ENCODE assay signal across 18 mouse cellular contexts in genomic region chr4:100393374-100394061, GRCm38 (mm10).
DNase-seq lines count a peak whose midpoint lies in the region; ATAC-seq and TF ChIP-seq lines count a peak whose summit lies in the region.
"Had no signal": no experiment of that assay in that cellular context is flagged by ENCODE, and none has a peak within 500 bp of the region (broad histone marks: within the 10 kb centered on the region; RNA-seq: fewer than 3 reads in every experiment).

No protein-coding gene starts in this region.

- H3K9ac ChIP-seq in forebrain, postnatal 0 days = no peak overlapping the region
- H3K9ac ChIP-seq in forebrain, embryonic 13.5 days = no peak overlapping the region
- no peak overlapping the region for H3K9ac ChIP-seq in embryonic facial prominence, embryonic 14.5 days (ENCODE audit: low read depth, low read length)
- H3K9ac ChIP-seq in limb, embryonic 15.5 days = no peak overlapping the region
- H3K9ac ChIP-seq: midbrain, embryonic 15.5 days; neural tube, embryonic 13.5 days had no signal

- no peaks in the 10 kb centered on the region for H3K36me3 ChIP-seq in forebrain, postnatal 0 days (ENCODE audit: insufficient read depth)
- no peaks in the 10 kb centered on the region for H3K36me3 ChIP-seq in forebrain, embryonic 13.5 days (ENCODE audit: poor library complexity, severe bottlenecking)
- no peaks in the 10 kb centered on the region for H3K36me3 ChIP-seq in embryonic facial prominence, embryonic 14.5 days (ENCODE audit: control insufficient read depth, insufficient read depth, low read length)
- H3K36me3 ChIP-seq in limb, embryonic 15.5 days = no peaks in the 10 kb centered on the region
- H3K36me3 ChIP-seq: midbrain, embryonic 15.5 days; neural tube, embryonic 13.5 days had no signal

- H3K27ac ChIP-seq in forebrain, postnatal 0 days (ENCODE audit: low read depth, low read length) = no peak overlapping the region
- H3K27ac ChIP-seq in forebrain, embryonic 13.5 days = no peak overlapping the region
- H3K27ac ChIP-seq in embryonic facial prominence, embryonic 14.5 days (replicated peaks; ENCODE audit: low read depth, low read length) = peak overlapping the region; percentile 73
- H3K27ac ChIP-seq in limb, embryonic 15.5 days = peak overlapping the region; percentile 85
- H3K27ac ChIP-seq: midbrain, embryonic 15.5 days; neural tube, embryonic 13.5 days had no signal

- H3K4me2 ChIP-seq in forebrain, postnatal 0 days (ENCODE audit: low read depth) = no peak overlapping the region
- no peak overlapping the region for H3K4me2 ChIP-seq in forebrain, embryonic 13.5 days
- H3K4me2 ChIP-seq in embryonic facial prominence, embryonic 14.5 days (ENCODE audit: low read depth, low read length) = peak overlapping the region; percentile 3; the same call in 1 of the 2 replicates
- H3K4me2 ChIP-seq in limb, embryonic 15.5 days = no peak overlapping the region
- H3K4me2 ChIP-seq: midbrain, embryonic 15.5 days; neural tube, embryonic 13.5 days had no signal

- no peaks in the 10 kb centered on the region for H3K9me3 ChIP-seq in forebrain, postnatal 0 days (ENCODE audit: low read length)
- no peaks in the 10 kb centered on the region for H3K9me3 ChIP-seq in forebrain, embryonic 13.5 days (replicated peaks)
- no peaks in the 10 kb centered on the region for H3K9me3 ChIP-seq in embryonic facial prominence, embryonic 14.5 days (ENCODE audit: control insufficient read depth, low read length)
- no peaks in the 10 kb centered on the region for H3K9me3 ChIP-seq in limb, embryonic 15.5 days
- H3K9me3 ChIP-seq: midbrain, embryonic 15.5 days; neural tube, embryonic 13.5 days had no signal

- no peak overlapping the region for H3K4me3 ChIP-seq in forebrain, postnatal 0 days (ENCODE audit: low read depth, low read length)
- H3K4me3 ChIP-seq in forebrain, embryonic 13.5 days = no peak overlapping the region
- no peak overlapping the region for H3K4me3 ChIP-seq in embryonic facial prominence, embryonic 14.5 days (ENCODE audit: low read depth, low read length)
- H3K4me3 ChIP-seq in limb, embryonic 15.5 days = no peak overlapping the region
- H3K4me3 ChIP-seq: midbrain, embryonic 15.5 days; neural tube, embryonic 13.5 days had no signal

- TF ChIP-seq CTCF in forebrain, postnatal 0 days (IDR thresholded peaks at IDR 0.05; ENCODE audit: low read depth) = no peak

- ATAC-seq in forebrain, postnatal 0 days = peak; percentile 59
- no peak for ATAC-seq in forebrain, embryonic 13.5 days
- ATAC-seq in embryonic facial prominence, embryonic 14.5 days (ENCODE audit: low read depth) = peak; percentile 75
- ATAC-seq in limb, embryonic 15.5 days (ENCODE audit: insufficient number of reproducible peaks, low FRiP score, low TSS enrichment, low read depth) = no peak
- ATAC-seq: inflammation-experienced regulatory T-cells, adult 6 months; midbrain, embryonic 15.5 days had no signal

- no peaks in the 10 kb centered on the region for H3K27me3 ChIP-seq in forebrain, postnatal 0 days (ENCODE audit: insufficient read depth, low read length)
- no peaks in the 10 kb centered on the region for H3K27me3 ChIP-seq in forebrain, embryonic 13.5 days
- H3K27me3 ChIP-seq in embryonic facial prominence, embryonic 14.5 days (replicated peaks; ENCODE audit: control insufficient read depth, insufficient read depth, low read length) = no peaks in the 10 kb centered on the region
- no peaks in the 10 kb centered on the region for H3K27me3 ChIP-seq in limb, embryonic 15.5 days
- H3K27me3 ChIP-seq: midbrain, embryonic 15.5 days; neural tube, embryonic 13.5 days had no signal

- WGBS in forebrain, postnatal 0 days = 67% methylated on average over 12 of the region's 12 CpGs
- WGBS in forebrain, embryonic 13.5 days = 85% methylated on average over 12 of the region's 12 CpGs
- 35% methylated on average over 12 of the region's 12 CpGs for WGBS in embryonic facial prominence, embryonic 14.5 days
- 36% methylated on average over 12 of the region's 12 CpGs for WGBS in limb, embryonic 15.5 days

- peak; percentile 18 for DNase-seq in forebrain, postnatal 0 days
- DNase-seq in kidney, postnatal 10 days = peak; percentile 31
- DNase-seq in kidney, adult 18-20 months = no peak
- DNase-seq in embryonic facial prominence, embryonic 14.5 days (ENCODE audit: low spot score) = peak; percentile 90
- DNase-seq in thymus, postnatal 25 days = no peak
- DNase-seq in embryo, embryonic 10 days (ENCODE audit: low spot score) = no peak
- DNase-seq: adrenal gland, postnatal 25 days; B cell, adult 2 months; cerebellum, postnatal 25 days; heart, adult 18-20 months; heart, postnatal 4 days; layer of hippocampus, postnatal 36 days; lung, postnatal 4 days had no signal

- no peaks in the 10 kb centered on the region for H3K4me1 ChIP-seq in forebrain, postnatal 0 days (ENCODE audit: insufficient read depth)
- no peaks in the 10 kb centered on the region for H3K4me1 ChIP-seq in forebrain, embryonic 13.5 days
- peaks cover 20% of the 10 kb centered on the region for H3K4me1 ChIP-seq in embryonic facial prominence, embryonic 14.5 days (ENCODE audit: control insufficient read depth, insufficient read depth, low read length)
- peaks cover 18% of the 10 kb centered on the region for H3K4me1 ChIP-seq in limb, embryonic 15.5 days
- H3K4me1 ChIP-seq: midbrain, embryonic 15.5 days; neural tube, embryonic 13.5 days had no signal

Comparison
In these comparisons a context has a peak if more than half of its experiments do, and no peak if none do; other contexts are left out.
1. ATAC-seq: peak in forebrain, postnatal 0 days (single experiment) and embryonic facial prominence, embryonic 14.5 days (single experiment); none in forebrain, embryonic 13.5 days (single experiment) and limb, embryonic 15.5 days (single experiment).
2. DNase-seq: peak in forebrain, postnatal 0 days (single experiment), kidney, postnatal 10 days (single experiment) and embryonic facial prominence, embryonic 14.5 days (single experiment); none in kidney, adult 18-20 months (single experiment), thymus, postnatal 25 days (single experiment) and embryo, embryonic 10 days (single experiment).
3. H3K27ac ChIP-seq: peak in embryonic facial prominence, embryonic 14.5 days (single experiment) and limb, embryonic 15.5 days (single experiment); none in forebrain, postnatal 0 days (single experiment) and forebrain, embryonic 13.5 days (single experiment).